Mouse (Mus musculus): Measurements from ENCODE around the gene Abr. TPM values are rescaled to one million over a fixed set of nuclear protein-coding genes. Genes with fewer than 3 reads are reported as not detected.

Abr gene
- polyA plus RNA-seq, 1 experiment = 170 TPM

DNA sequence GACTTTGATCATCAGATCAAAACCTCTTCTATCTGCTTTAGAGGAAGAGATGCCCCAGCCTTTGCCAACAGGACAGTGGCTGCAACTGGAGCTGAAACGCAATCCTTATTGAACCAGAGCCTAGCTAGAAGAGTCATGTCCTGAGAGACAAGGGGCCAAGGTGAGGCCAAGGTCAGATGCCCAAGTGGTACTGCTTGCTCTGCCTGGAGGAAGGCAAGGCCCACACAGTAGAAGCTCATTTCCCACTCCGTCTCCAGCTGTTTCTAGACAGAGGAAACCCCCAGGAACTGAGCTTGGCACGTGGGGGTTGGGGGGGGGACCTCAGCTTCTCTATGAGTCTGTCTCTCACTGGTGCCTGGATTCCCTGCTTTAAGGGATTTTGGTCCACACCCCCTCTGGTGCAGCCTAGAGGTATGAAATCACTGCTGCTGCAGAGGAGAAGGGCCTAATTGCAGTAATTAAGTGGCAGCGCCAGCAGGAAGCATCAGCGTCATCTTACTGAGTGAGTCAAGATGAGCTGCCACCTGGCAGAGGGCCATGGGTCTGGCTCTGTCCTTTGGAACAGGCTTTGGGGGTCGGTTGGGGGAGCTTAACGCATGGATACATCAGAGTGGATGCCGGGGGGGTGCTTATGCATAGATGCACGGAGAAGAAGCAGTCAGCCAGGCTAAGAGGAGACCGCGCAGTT is 152.7 kb downstream of the Abr start:
- Histone ChIP-seq H3K4me1 (ENCODE audit: control insufficient read depth, insufficient read depth, low read length) (no peaks in the 10 kb centered on the region), H3K27ac (ENCODE audit: insufficient read depth, low read length) (no peak overlapping the region), H3K4me3 (replicated peaks; ENCODE audit: insufficient read depth, low read depth, low read length) (no peak overlapping the region), H3K27me3 (ENCODE audit: control insufficient read depth, insufficient read depth, low read length) (no peaks in the 10 kb centered on the region)
- TF ChIP-seq CTCF (IDR thresholded peaks at IDR 0.05; ENCODE audit: borderline replicate concordance, insufficient read depth, low read depth, low read length) (no peak), POLR2A (IDR thresholded peaks at IDR 0.05; ENCODE audit: borderline replicate concordance, insufficient read depth, low read length) (no peak)
- 55% methylated on average over 11 of the region's 11 CpGs for WGBS
- DNase-seq = no peak

DNA sequence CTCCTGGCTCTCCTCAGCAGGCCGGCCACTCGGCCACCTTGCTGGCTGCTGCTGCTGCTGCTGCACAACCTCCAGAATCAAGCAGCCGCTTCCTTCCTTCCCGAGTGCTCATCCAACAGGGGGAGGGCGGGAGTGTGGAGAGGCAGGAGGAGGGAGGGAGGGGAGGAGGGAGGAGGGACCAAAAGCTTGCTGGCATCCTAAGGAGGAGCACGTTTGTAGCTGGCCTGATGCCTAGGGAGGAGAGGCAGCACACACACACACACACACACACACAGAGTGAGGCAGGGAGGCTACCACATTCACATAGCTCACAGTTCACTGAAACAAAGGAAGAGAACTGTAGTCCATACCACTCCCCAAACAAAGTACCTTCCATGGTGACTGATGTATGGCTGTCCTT is 153.8 kb downstream of the Abr start:
- Histone ChIP-seq H3K27me3 (ENCODE audit: control insufficient read depth, insufficient read depth, low read length) (no peaks in the 10 kb centered on the region), H3K4me1 (ENCODE audit: control insufficient read depth, insufficient read depth, low read length) (no peaks in the 10 kb centered on the region), H3K27ac (ENCODE audit: insufficient read depth, low read length) (no peak overlapping the region), H3K4me3 (replicated peaks; ENCODE audit: insufficient read depth, low read depth, low read length) (no peak overlapping the region)
- TF ChIP-seq CTCF (IDR thresholded peaks at IDR 0.05; ENCODE audit: borderline replicate concordance, insufficient read depth, low read depth, low read length) = no peak
- no peak for TF ChIP-seq POLR2A (IDR thresholded peaks at IDR 0.05; ENCODE audit: borderline replicate concordance, insufficient read depth, low read length)
- 21% methylated on average over 6 of the region's 6 CpGs for WGBS
- no peak for DNase-seq

DNA sequence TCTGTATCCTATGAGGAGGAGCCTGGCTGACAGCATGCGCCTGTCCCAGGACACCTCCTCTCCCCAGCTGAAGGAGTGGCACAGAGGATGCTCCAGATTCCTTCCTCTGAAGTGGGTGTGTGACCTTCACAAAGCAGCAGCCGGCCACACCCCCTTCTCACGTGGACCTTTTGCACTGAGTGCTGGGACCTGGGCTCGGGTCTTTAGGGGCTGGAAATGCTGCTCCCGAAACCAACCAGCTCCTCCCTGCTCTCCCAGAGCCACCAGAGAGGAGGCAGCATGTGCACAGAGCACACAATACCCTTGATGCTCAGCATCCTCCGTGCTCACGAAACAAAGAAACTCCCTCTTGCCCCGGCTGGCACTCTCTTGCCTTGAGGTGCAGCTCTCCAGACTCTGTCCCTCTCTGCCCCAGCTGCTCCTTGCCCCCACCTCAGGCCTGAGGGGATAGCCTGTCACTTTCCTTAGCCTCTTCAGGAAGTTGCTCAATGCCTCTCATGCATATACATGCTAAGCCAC is 154.6 kb downstream of the Abr start:
- TF ChIP-seq CTCF (IDR thresholded peaks at IDR 0.05; ENCODE audit: borderline replicate concordance, insufficient read depth, low read depth, low read length) = no peak
- TF ChIP-seq POLR2A (IDR thresholded peaks at IDR 0.05; ENCODE audit: borderline replicate concordance, insufficient read depth, low read length) = no peak
- Histone ChIP-seq H3K27ac (ENCODE audit: insufficient read depth, low read length) (no peak overlapping the region), H3K27me3 (ENCODE audit: control insufficient read depth, insufficient read depth, low read length) (no peaks in the 10 kb centered on the region), H3K4me1 (ENCODE audit: control insufficient read depth, insufficient read depth, low read length) (no peaks in the 10 kb centered on the region), H3K4me3 (replicated peaks; ENCODE audit: insufficient read depth, low read depth, low read length) (no peak overlapping the region)
- no peak for DNase-seq
- 65% methylated on average over 8 of the region's 8 CpGs for WGBS

DNA sequence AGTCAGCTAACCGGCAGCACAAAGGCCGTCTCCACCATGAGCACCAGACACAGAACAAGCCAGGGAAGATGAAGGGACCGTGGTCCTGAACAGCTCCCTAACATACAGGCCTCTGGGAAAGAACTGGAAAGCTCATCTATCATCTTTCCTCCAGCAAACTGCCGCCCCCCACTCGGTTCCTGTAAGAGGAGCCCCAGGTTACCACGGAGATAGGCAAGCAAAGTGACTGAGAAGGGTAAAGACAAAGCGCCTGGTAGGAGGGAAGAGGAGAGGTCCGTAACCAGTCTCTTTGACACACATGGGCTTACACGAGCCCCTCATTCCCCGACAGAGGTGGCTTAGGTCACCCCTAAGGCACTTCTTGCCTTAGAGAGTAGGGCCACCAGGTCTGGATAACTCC is 155.0 kb downstream of the Abr start:
- WGBS = 81% methylated on average over 10 of the region's 10 CpGs
- Histone ChIP-seq H3K27ac (ENCODE audit: insufficient read depth, low read length) (no peak overlapping the region), H3K4me3 (replicated peaks; ENCODE audit: insufficient read depth, low read depth, low read length) (no peak overlapping the region), H3K27me3 (ENCODE audit: control insufficient read depth, insufficient read depth, low read length) (no peaks in the 10 kb centered on the region), H3K4me1 (ENCODE audit: control insufficient read depth, insufficient read depth, low read length) (no peaks in the 10 kb centered on the region)
- no peak for TF ChIP-seq POLR2A (IDR thresholded peaks at IDR 0.05; ENCODE audit: borderline replicate concordance, insufficient read depth, low read length)
- TF ChIP-seq CTCF (IDR thresholded peaks at IDR 0.05; ENCODE audit: borderline replicate concordance, insufficient read depth, low read depth, low read length) = no peak
- no peak for DNase-seq

DNA sequence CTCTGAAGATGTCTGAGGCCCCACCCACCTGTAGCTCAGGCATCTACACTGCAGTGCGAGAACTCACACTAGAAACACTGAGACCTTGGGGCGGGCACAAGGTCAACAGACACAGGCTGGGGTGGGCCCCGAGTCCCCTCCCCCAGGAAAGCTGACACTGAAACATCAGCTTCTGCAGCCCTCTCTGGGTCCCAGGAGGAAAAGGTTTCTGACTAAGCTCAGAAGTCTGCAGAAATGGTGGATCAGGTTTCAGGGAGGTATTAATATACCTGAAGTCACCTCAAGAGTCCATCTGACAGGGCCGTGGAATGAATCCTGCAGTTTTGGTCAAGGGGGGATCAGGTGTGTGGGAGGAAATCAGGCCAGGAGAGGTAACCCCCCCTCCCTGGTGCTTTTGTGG is 156.2 kb downstream of the Abr start:
- TF ChIP-seq POLR2A (IDR thresholded peaks at IDR 0.05; ENCODE audit: borderline replicate concordance, insufficient read depth, low read length) (no peak), CTCF (IDR thresholded peaks at IDR 0.05; ENCODE audit: borderline replicate concordance, insufficient read depth, low read depth, low read length) (no peak)
- 92% methylated on average over 4 of the region's 4 CpGs for WGBS
- no peaks in the 10 kb centered on the region for H3K4me1 ChIP-seq (ENCODE audit: control insufficient read depth, insufficient read depth, low read length)

DNA sequence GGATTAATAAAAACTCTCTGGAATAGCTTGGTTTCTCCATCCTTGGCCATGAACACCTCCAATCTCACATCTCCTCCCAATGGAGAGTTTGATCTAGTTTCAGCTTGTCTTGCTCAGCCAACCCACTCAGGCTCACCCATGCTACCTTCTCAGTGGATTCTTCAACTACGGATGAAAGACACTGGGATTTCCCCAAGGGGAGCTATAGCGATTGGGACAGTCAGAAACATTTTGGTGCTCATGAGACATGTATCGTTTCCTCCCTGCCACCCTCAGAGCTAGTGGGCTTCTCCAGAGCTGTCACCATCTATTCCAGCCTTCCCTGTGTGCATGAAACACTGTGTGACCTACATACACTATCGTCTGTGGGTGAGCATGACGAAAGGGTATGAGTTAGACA is 160.4 kb downstream of the Abr start:
- no peak for TF ChIP-seq POLR2A (IDR thresholded peaks at IDR 0.05; ENCODE audit: borderline replicate concordance, insufficient read depth, low read length)
- TF ChIP-seq CTCF (IDR thresholded peaks at IDR 0.05; ENCODE audit: borderline replicate concordance, insufficient read depth, low read depth, low read length) = no peak
- no peak overlapping the region for H3K4me3 ChIP-seq (replicated peaks; ENCODE audit: insufficient read depth, low read depth, low read length)
- H3K27ac ChIP-seq (ENCODE audit: insufficient read depth, low read length) = no peak overlapping the region
- no peaks in the 10 kb centered on the region for H3K27me3 ChIP-seq (ENCODE audit: control insufficient read depth, insufficient read depth, low read length)
- H3K4me1 ChIP-seq (ENCODE audit: control insufficient read depth, insufficient read depth, low read length) = no peaks in the 10 kb centered on the region
- no peak for DNase-seq
- WGBS = 91% methylated on average over 5 of the region's 5 CpGs

More for the DNA sequence above, 156.2 kb downstream of the Abr start:
- H3K27me3 ChIP-seq (ENCODE audit: control insufficient read depth, insufficient read depth, low read length) = no peaks in the 10 kb centered on the region
- DNase-seq = no peak
- H3K4me3 ChIP-seq (replicated peaks; ENCODE audit: insufficient read depth, low read depth, low read length) = no peak overlapping the region
- H3K27ac ChIP-seq (ENCODE audit: insufficient read depth, low read length) = no peak overlapping the region

DNA sequence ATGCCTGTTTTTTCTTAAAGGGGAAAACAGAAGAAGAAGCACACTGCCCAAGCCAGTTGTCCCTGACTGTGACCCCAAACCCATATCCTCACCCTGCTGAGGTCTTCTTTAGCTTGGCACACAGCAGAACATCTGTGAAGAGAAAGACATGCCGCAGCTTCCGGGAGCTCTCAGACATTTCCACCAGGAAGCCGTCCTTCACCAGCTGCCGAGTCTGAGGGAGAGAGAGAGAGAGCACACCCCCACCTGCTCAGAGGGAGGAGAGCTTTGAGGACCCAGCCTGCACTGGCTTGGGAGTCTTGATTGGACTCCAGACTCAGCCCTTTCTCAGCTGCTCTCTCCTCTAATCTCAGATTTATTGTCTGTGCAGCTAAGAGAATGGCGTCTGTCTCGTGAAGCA is 160.9 kb downstream of the Abr start:
- H3K27me3 ChIP-seq (ENCODE audit: control insufficient read depth, insufficient read depth, low read length) = no peaks in the 10 kb centered on the region
- WGBS = 61% methylated on average over 6 of the region's 6 CpGs
- H3K27ac ChIP-seq (ENCODE audit: insufficient read depth, low read length) = no peak overlapping the region
- no peak for TF ChIP-seq POLR2A (IDR thresholded peaks at IDR 0.05; ENCODE audit: borderline replicate concordance, insufficient read depth, low read length)
- TF ChIP-seq CTCF (IDR thresholded peaks at IDR 0.05; ENCODE audit: borderline replicate concordance, insufficient read depth, low read depth, low read length) = no peak
- no peaks in the 10 kb centered on the region for H3K4me1 ChIP-seq (ENCODE audit: control insufficient read depth, insufficient read depth, low read length)
- DNase-seq = no peak
- H3K4me3 ChIP-seq (replicated peaks; ENCODE audit: insufficient read depth, low read depth, low read length) = no peak overlapping the region

DNA sequence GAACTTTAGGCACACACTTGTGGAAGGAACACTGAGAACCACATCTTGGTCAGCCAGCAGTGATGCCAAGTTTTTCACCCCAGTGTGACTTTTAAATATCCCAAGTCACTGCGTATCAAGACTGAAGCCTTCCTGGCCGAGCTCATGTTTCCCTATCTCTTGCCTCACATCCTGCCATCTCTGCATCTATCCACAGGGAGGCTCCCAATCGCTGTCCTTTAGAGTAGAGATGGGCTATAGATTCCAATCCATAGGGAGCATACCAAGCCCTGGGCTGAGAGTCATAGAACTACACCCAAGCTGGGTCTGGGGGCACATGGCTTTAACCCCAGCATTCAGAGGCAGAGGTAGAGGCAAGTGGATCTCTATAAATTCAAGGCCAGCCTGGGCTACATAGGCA is 162.6 kb downstream of the Abr start:
- TF ChIP-seq POLR2A (IDR thresholded peaks at IDR 0.05; ENCODE audit: borderline replicate concordance, insufficient read depth, low read length) (no peak), CTCF (IDR thresholded peaks at IDR 0.05; ENCODE audit: borderline replicate concordance, insufficient read depth, low read depth, low read length) (no peak)
- H3K4me3 ChIP-seq (replicated peaks; ENCODE audit: insufficient read depth, low read depth, low read length) = no peak overlapping the region
- H3K27ac ChIP-seq (ENCODE audit: insufficient read depth, low read length) = no peak overlapping the region
- H3K4me1 ChIP-seq (ENCODE audit: control insufficient read depth, insufficient read depth, low read length) = 0 out of 2 replicates have a peak, but pooled peaks cover under 1% of the 10 kb centered on the region
- no peaks in the 10 kb centered on the region for H3K27me3 ChIP-seq (ENCODE audit: control insufficient read depth, insufficient read depth, low read length)
- WGBS = 72% methylated on average over 3 of the region's 3 CpGs
- no peak for DNase-seq

All from cerebellum, adult 2 months (tissue).